Mouse (Mus musculus): Measurements from ENCODE around the gene Zfp639. TPM values are rescaled to one million over a fixed set of nuclear protein-coding genes. Genes with fewer than 3 reads are reported as not detected.

Gene Zfp639
- 10 to 100 TPM; 24.7 to 26.6 TPM for total RNA-seq (2021)
- long read RNA-seq, experiment 1, transcript Zfp639-202 (7 exons, 1,988 nt): major isoform, 18 of 28 reads
- long read RNA-seq, experiment 1, partial matches to known transcripts: 1 of 28 reads
- long read RNA-seq, experiment 1, other reads (novel, unspliced or antisense): 8 of 28 reads
- long read RNA-seq, experiment 2, partial matches to known transcripts: 2 of 10 reads
- long read RNA-seq, experiment 2, other reads (novel, unspliced or antisense): 5 of 10 reads

DNA sequence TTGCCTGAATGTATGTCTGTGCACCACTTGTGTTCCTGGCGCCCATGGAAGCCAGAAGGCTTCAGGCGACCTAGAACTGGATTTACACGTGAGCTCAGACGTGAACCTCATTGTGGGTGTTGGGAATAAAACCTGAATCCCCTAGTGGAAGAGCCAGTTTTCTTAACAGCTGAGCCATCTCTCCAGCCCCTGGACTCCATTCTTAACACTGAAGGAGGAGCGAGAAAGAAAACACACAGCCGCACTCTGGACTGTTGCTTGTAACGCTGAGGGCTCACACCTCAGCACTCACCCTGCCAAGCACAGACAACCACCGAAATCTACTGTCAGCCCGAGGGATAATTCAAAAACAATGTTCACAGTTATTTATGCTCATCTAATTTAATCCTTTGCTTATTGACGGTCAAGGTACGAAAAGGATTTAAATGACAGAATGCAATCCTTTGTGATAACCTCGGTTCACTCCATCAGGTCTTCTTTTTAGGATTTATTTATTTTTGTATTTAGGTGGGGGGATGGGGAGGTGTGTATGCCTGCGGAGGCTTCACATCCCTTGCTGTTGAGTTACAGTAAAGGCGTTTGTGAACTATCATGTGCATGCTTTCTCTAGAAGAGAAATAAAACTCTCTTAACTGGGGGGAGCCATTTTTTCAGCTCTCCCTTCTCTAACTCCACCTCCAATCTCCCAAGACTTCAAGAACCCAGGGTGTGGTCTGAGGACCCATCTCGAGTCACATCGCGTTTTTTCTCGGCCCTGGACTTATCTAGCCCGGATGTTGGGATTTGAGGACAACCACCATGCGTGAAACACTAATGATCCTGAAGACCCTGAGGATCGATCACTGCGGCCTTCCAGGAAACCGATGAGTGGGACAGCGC, at the start of gene Zfp639:
Gene Zfp639 (plus strand): TSS at position 764 of the 879 bp plus-strand sequence.
- DNase-seq: no peak

DNA sequence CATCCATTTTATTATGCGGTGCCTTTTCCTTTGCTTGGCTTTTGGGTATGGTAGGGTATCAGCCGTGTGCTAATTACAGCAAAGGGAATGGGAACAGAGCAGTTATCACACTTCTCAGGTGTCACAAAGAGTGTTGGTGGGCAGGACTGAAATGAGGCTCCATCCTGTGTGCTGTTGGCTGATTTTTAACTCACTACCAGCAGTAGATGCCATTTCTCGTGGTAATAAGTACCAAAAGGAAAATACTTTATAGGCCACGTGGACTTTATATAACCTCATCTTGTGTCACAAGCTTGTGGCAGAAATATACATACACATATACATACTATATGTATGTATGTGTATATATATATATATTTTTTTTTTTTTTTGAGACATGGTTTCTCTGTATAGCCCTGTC, 42.7 kb upstream of the Zfp639 start:
- no peak for DNase-seq

DNA sequence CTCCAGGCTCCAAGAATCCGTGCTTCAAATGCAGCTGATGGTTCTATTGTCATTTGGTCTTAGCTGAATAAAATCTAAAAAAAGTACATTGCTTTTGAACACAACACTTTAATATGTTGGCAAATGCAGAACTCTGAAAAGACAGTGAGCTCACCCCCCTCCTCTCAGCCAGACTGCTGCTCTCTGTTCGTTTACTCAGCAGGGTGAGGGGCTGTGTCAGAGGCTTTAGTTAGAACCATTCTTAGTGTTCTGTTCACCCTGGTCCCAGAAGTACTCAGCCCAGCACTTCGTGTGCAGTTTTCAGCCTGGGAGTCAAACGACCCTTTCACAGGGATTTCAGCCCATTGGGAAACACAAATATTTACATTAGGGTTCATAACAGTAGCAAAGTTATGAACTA, 41.6 kb upstream of the Zfp639 start:
- DNase-seq: no peak

DNA sequence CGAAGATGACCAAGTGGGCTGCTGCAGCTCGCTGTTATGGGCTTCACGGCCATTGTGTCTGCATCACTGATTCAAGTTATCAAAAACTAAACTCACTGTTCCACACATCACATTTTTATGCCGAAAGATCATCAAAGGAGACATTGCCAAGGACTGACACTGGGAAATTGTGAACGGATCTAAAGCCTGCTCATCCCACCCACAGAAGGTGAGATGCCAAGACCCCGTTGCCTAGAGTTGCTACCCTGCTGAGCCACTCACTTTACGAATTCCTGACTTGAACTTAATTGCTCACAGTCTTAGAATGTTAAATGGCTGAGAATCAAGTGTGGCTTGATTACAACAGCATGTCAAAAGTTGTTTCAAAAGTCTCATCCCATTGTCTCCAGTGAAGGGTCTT, 39.6 kb upstream of the Zfp639 start:
- no peak for DNase-seq

DNA sequence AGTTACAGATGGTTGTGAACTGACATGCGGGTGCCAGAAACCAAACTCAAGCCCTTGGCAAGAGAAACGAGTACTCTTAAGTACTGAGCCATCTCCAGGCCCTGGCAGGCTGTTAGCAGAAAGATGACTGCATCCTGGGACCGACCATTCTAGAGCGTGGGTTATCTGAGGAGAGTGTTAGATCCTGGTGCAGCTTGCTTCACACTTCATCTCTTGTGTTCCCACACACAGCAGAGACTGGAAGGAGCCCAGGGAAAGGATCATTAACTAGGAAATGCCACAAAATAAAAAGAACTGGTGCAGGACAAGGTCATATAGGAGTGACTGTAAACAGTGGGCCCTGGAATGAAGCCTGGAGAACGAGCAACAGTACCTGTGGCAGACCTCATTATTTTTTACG, 39.0 kb upstream of the Zfp639 start:
- peak in 1 of 2 experiments; percentile 6 for DNase-seq

DNA sequence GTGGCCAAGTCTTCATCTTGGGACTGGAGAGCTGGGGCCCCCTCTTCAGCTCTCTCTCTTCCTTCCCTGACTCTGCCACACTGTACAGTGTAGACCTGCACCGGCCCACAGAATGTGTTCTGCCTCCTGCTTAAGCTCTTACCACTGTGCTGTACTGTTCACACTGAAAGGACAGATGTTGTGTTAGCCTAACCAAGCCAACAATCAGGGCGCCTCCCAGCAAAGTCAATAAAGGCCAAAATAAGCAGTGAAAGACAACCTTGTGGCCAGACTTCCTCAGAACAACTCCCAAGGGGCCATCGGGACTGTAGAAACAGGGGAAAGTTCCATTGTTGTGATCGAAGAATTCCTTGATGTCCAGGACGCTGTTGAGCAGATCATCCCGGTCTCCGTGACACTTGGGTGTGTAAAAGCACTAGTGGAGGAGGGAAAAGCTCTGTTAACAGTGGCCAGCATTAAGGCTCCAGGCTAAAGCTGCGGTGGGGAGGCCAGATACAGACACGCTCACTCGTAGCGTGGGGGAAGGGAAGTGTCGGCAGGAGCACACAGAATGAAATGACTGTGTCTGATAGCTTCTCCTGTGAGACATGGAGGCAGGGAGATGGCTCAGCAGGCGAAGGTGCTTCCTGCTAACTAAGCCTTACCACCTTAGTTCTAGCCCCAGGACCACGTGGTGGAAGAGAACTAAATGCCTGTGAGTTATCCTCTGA, 37.7 kb upstream of the Zfp639 start:
- peak; percentile 52 to 54 for DNase-seq

DNA sequence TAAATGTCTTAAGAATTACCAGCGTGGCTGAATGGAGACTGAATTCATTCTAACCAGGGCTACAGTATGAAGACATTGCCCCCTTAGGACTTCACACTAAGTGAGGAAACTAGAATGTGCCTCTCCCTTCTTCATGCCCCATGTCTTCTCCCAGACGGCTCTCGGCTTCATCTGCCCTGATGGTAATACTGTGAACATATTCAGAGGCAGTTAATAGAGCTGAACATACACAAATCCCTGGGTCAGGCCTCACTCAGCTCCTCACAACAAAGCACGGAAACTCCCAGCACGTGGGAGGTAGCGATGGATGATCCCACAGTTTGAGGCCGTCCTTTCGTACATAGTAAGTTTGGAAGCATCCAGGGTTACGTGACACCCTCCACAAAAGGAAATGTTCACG, 36.9 kb upstream of the Zfp639 start:
- no peak for DNase-seq

DNA sequence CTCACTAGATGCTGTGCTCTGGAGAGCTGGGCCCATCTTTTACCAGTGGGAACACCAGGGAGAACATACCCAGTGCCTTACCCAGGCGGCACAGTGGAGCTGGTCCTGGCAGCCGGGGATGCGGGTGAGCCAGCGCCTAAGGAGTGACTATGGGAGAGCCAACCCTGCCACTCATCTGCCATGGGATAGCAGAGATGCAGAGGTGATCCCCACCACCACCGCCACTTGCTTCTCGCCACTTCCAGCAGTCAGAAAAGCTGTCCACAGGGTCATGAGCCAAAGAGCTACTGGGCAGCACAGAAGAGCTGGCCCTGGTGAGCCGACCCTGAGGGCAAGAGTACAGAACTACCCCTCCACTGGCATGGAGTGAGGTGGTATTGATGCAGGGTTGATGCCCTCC, 30.1 kb upstream of the Zfp639 start:
- DNase-seq: no peak

DNA sequence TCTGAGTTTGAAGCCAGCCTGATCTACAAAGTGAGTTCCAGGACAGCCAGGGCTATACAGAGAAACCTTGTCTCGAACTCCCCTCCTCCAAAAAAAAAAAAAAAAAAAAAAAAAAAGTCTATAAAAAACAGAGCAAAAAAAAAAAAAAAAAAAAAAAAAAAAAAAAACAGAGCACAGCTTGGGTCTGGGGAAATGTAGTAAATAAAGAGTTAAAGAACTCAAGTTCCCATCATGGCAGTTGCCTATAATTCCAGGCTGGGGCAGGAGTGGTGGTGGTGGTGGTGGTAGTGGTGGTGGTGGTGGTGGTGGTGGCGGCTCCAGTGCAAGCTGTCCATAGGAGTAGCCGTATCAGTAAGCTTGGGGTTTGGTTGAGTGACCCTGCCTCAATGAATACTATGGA, 27.0 kb upstream of the Zfp639 start:
- DNase-seq: no peak

DNA sequence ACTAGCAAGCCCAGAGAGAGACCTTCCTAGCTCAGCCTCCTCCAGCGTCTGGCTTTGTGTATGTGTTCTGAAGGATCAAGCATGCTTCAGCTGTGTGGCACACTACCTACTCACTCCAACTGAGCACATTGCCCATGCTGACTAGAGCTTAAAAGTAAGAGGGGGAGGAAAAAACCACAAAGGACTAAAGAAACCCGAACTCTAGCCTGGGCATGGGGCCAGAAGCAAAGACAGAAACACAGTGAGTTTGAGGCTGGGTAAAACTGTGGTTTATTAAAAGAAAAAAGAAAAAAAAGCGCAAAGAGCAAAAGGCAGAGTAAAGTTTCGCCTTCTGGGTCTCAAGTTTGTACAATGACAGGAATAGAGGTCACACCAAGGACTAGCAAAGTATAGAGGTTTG, 23.5 kb upstream of the Zfp639 start:
- DNase-seq: no peak

DNA sequence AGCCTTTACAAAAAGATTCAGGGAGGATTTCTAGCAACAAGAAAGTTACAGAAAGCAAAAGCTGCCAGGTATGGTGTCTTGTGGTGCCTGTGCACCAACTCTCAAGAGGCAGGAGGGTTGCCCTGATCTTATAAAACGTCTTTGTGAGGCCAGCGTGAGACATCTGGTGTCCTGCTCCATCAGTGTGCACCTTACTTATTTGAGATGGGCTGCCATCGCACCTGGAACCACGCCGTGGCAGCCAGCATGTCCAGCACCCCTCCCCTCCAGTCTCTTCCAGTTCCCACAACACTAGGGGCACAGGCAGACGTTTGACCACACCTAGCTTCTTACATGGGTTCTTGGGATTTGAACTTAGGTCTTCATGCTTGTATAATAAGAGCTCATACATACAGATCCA, 21.9 kb upstream of the Zfp639 start:
- DNase-seq: no peak

DNA sequence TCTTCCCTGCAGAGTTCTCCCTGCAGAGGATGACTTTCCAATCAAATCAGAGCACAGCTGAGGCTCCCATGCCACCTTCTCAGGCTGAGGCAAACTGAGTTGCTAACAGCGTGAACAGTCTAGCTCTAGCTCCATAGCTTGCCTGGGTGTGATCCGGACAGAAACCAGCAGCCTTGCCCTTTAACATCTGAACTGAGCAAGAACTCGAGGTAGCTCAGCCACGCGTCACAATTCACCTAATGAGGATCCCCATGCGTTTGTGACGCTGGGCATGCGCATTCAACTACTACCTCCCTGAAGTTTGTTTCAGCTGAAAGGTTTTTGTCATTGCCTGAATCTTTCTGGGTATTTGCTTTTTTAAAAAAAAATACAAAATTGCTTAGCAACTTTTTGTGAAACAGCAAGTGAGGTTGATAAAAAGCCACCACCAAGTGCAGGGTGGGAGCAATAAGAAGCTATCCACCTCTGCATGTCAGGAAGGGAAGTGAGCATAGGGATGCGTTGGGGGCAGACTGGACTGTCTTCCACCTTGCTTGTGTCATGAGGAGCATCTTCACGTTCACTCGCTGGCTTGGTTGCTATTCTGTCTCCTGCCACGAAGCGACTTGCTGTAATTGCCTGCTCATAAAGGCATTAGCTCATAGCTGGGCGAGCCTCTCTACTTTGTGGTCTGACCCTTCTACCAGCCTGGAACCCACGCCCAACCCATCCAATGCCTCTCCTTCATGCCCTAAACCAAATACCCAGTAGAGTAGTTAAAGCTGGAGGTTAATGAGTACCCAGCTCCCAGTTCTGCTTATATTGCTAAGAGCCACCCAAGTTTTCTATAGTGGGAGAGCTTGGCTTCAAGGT, 19.8 kb upstream of the Zfp639 start:
- DNase-seq: no peak

DNA sequence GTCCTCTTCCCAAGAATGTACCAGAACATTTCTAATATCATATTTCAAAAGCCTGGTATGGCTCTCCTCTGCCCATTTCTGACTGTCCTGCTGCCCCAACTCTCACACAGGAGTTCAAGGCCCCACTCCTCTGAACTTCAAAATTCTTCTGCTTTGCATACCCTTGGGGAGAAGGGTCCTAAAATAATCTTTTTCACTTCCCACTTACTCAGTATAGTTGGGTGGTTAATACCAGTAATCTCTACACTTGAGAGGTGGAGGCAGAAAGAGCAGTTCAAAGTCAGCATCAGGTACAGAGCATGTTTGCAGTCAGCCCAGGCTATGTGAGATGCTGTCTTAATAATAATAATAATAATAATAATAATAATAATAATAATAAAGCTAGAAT, 19.1 kb upstream of the Zfp639 start:
- DNase-seq: no peak

DNA sequence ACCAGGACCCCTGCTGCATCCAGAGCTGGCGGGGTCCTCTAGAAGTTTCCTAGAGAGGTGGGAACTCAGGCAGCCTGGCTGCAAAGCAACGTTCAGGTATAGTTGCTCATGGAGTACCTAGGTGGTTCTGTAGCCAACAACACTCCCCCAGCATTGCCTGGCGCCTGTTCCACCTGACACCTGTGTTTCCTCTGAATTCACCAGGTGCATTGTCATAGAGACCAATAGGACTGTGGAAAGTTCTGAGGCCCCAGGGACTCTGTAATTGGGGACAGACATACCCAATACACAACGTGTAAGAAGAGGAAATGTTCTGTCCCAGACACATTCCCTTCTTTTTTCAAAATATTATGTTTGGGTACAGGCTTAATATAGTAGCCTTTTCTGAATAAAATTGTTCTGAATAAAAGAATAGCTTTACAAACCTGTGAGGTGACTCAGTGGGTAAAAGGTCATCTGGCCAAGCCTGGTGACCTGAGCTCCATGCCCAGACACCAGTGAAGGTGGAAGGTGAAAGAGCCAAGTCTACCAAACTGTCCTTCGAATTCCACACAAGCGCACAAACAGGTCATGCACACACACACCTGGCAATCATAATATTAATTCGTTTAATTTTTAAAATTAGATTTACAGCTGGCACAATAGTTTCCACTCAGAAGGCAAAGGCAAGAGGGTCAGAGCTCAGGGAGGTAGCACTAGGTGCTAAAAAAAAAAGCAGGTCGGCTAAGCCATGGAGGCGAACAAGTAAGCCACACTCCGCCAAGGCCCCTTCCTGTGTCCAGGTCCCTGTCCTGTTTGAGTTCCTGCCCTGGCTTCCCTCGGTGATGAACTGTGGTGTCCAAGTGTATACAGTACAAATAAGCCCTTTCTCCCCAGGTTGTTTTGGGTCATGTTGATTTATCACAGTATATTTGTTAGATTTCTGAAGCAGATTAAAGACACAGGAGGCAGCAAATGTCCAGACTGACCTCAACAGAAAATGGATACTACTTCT, 17.7 kb upstream of the Zfp639 start, which contains the start of gene Kcnmb3:
Gene Kcnmb3 (minus strand): TSS at position 135 of the 994 bp plus-strand sequence.
- DNase-seq: no peak

DNA sequence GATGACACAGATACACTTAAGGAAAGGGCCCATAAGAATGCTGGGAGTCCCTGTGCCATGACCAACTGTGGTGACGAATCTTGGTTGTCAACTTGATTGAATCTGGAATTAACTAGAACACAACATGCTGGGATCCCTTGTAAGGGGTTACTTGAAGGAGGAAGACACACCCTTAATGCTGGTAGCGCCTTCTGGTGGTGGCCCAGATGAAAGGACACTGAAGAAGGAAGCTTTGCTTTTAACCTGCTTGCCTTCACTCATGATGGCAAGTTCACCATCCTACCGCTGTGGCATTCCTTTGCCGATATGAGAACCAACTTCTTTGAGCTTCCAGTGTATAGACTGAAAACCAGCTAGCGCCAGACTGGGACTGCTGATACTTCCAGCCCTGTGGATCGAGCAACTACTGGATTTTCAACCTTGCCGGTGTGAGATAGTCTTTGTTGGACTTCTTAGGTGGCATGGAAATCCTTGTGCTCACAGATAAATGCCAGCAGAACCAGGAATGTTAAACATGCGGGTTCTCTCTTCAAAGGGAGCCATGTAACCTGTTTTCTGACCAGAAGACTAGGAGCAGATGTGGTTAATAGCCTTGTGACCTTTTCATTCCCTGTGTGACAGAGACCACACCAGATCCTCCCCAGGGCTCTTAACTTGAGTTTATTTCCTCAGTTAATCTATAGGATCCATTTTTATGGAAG, 15.5 kb upstream of the Zfp639 start:
- DNase-seq: peak; percentile 17 to 26

DNA sequence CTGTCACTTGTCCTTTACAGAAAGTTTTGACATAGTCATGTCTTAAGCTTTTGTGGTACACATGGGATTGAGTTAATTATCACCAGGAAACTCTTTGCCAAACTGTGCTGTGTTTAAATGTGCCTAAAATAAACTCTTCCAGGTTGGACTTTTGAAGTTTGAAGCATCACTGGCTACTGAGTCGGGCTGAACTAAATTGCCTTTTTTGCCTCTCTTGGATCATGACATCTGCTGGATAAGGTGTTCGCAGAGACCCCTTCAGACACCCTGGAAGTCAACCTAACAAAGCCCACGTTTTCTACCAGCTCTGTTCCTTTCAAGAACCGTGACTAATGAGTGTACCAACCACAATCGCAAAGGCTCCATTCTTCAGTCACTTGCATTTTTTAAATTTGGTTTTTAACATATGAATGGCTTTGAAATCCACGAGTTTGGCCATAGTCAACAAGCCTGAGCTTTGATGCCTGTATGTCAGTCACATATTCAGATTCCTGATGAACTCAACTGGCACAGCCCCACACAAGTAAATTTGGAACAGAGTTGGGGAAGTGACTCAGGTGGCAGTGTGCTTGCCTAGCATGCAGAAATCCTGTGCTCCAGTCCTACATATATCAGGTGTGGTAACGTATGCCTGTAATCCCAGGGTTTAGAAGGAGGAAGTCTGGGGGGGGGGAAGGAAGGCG, 14.8 kb upstream of the Zfp639 start:
- DNase-seq: no peak

DNA sequence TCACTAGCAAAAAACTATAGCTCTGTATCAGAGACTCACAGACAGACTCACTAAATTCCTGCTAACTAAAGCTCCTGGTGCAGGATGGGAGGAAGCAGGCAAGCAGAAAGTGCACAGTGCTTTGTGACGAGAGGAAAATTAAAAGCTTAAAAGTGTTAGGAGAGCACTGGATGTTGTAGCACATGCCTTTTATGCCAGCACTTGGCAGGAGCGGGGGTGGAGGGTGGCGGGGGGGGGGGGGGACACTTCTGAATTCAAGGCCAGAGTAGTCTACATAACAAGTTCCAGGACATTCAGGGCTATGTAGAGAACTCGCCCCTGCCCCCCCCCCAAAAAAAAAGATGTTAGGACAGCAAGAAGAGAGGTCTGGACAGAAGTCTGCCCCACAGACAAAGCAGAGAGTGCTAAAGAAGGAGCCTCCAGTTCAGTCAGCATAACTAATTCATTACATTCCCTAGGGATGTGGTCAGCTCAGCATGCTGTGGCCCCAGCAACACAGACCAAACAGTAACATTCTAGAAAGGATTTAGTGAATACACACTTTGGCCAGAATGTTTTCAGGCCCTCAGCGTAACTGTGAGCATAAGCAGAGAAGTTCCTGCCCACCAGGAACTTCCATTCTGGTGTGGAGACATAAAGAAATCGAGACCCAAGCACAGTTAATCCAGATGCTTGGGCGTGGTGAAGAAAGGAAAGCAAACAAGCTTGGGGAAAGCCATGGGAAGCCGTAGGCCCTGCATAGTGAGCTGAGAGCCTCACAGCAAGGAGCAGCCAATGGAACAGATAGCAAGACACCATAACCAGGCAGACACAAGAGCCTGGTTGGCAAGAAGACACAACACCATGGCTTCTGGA, 14.0 kb upstream of the Zfp639 start:
- no peak for DNase-seq

DNA sequence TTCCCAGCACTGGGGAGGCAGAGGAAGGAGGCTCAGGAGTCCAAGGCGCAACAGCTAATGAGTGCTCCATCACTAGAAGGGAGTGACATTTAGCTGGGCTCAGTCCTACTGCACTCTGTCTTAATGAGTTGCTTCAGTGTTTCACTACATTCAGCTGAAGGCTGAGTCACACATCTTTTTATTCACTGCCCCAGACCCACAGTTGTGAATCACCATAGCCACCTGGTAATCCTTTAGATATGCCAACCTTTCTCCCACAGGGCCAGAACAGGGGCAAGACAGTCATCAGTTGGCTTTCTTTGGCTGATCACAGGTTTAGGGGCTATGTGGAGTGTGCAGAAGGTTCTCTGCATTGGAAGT, 13.4 kb upstream of the Zfp639 start:
- DNase-seq: no peak

DNA sequence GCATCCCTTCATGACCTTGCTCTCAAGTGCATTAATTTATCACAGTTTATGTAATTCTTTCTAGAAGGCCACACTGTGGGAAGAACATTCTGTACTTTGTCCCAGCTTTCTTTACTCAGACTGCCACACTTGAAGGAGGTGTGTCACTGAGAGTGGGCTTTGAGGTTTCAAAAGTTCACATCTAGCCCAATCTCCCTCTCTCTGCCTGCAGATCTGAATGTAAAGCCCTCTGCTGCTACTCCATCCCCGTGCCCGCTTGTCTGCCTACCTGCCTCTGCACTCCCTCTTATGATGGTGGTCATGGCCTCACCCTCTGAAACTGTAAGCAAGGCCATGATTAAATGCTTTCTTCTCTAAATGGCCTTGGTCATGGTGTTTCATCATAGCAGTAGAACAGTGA, 9.7 kb upstream of the Zfp639 start:
- no peak for DNase-seq

Measured in heart, adult 18-20 months (tissue).